Mouse (Mus musculus): ENCODE measurements around the gene Spdef.

DNA sequence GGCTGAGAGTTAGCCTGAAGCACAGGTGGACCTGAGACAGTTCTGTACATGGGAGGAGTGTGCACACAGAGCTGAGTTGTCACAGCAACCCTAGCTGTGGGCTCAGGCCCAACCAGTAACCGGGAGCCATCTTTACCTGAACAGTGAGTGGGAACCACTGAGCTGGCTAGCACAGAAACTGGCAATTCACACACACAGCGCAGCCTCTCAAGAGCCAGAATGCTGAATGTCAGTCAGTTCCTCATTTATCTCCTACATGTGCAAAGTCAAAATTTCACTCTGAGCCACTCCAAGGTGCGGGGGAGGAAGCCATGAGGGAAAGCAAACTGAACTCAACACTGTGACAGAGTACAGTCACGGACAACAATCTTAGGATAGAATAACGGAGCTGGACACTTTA, 38.4 kb upstream of the Spdef start:
- TF ChIP-seq EP300 (IDR thresholded peaks at IDR 0.05; ENCODE audit: low read depth), result no peak
- TF ChIP-seq CTCF (IDR thresholded peaks at IDR 0.05; ENCODE audit: low read depth), result no peak

All from liver, embryonic 14.5 days (tissue).